Mouse (Mus musculus): ENCODE data around the gene Astn2. TPM values are rescaled to one million over a fixed set of nuclear protein-coding genes. Genes with fewer than 3 reads are reported as not detected.

Astn2 gene
- polyA plus RNA-seq, 1 experiment from 2014 or later: 0.24 TPM

DNA sequence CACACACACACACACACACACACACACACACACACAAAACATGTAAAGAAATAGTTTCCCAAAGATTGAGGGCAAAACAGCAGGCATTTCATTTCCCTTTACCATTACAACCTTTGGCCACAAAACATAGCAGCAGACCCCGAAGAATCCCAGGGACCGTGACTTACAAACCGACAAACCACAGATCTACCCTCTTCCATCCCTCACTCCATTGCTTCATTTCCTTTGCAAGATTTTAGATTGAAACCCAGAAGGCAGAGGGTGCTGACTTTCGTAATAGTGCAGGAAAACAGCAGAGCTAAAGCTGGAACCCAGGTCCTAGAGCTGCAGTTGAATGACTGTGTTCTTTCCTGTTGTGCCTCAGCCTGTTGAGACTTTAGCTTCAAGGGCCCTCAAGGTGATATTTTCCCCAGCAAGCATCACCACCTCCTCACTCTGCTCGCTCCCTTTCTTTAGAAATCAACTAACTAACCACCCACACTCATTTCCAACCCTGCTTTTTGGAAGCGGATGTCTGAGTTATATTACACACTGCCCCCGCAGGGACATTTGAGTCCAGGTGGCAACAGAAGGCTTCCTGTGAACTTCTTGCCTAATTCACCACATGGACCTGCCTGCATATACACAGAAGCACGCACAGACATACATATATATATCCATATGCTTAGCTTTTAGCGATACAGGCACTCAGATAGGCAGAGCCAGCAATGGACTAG lies 181.7 kb downstream of the Astn2 start:
- Histone ChIP-seq H3K4me3 (replicated peaks; ENCODE audit: low read depth, low read length) (no peak overlapping the region), H3K4me1 (replicated peaks; ENCODE audit: insufficient read depth, low read length) (no peaks in the 10 kb centered on the region), H3K9ac (ENCODE audit: low read depth, low read length) (no peak overlapping the region), H3K9me3 (replicated peaks; ENCODE audit: low read length) (no peaks in the 10 kb centered on the region), H3K27me3 (ENCODE audit: insufficient read depth, low read length) (no peaks in the 10 kb centered on the region), H3K27ac (no peak overlapping the region), H3K4me2 (ENCODE audit: low read length) (no peak overlapping the region), H3K36me3 (ENCODE audit: insufficient read depth, low read length) (no peaks in the 10 kb centered on the region)
- no peak for TF ChIP-seq CTCF (IDR thresholded peaks at IDR 0.05; ENCODE audit: low read depth)
- DNase-seq (ENCODE audit: low spot score) (no peak), ATAC-seq (replicated peaks; ENCODE audit: low FRiP score, low read depth) (no peak)
- 80% methylated on average over 9 of the region's 9 CpGs for WGBS

DNA sequence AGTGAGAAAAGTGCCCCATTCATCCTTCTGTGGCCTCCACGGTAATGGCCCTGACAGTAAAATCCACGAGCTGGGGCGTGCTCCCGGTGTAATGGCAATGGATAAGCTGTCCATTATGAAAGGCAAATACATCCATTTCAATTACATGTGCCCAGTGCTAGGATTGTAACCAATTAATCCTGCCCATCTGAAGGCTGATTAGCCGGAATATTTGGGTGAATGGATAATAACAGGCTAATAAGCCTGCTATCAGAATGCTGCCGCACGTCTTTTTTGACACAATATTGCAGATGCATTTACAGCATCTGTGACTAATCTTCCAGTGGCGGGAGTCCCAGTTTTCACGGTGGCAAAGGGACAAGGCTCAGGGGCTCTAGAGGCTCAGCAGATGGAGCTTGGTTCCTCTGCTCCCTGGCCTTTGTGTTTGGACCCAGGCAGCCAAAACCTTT lies 189.2 kb downstream of the Astn2 start:
- Histone ChIP-seq H3K36me3 (ENCODE audit: insufficient read depth, low read length) (no peaks in the 10 kb centered on the region), H3K27me3 (ENCODE audit: insufficient read depth, low read length) (no peaks in the 10 kb centered on the region), H3K9ac (ENCODE audit: low read depth, low read length) (no peak overlapping the region), H3K27ac (no peak overlapping the region), H3K4me1 (replicated peaks; ENCODE audit: insufficient read depth, low read length) (no peaks in the 10 kb centered on the region), H3K9me3 (replicated peaks; ENCODE audit: low read length) (no peaks in the 10 kb centered on the region), H3K4me2 (ENCODE audit: low read length) (no peak overlapping the region), H3K4me3 (replicated peaks; ENCODE audit: low read depth, low read length) (no peak overlapping the region)
- ATAC-seq (replicated peaks; ENCODE audit: low FRiP score, low read depth) (no peak), DNase-seq (ENCODE audit: low spot score) (no peak)
- WGBS: 83% methylated on average over 9 of the region's 9 CpGs
- no peak for TF ChIP-seq CTCF (IDR thresholded peaks at IDR 0.05; ENCODE audit: low read depth)

DNA sequence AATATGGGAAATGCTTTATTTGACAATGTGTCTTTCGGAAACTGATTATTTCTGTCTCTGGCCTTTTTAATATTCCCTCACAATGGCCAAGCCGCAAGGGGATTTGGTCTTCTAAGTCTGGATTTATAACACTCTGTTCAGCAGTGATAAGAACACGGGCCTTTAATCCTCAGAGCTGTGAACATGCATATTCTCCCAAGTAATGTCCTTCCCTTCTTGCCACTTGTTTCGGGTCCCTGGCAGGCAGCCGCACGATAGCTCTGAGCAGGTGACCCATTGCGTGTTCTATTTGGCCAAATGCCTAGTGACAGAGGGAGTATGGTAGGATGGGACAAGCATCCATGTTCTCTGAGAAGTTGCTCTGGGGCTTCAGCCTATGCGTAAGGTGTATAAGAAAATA lies 214.8 kb downstream of the Astn2 start:
- Histone ChIP-seq H3K9me3 (replicated peaks; ENCODE audit: low read length) (no peaks in the 10 kb centered on the region), H3K4me3 (replicated peaks; ENCODE audit: low read depth, low read length) (no peak overlapping the region), H3K4me2 (ENCODE audit: low read length) (no peak overlapping the region), H3K9ac (ENCODE audit: low read depth, low read length) (no peak overlapping the region), H3K27ac (no peak overlapping the region), H3K4me1 (replicated peaks; ENCODE audit: insufficient read depth, low read length) (no peaks in the 10 kb centered on the region), H3K36me3 (ENCODE audit: insufficient read depth, low read length) (no peaks in the 10 kb centered on the region), H3K27me3 (ENCODE audit: insufficient read depth, low read length) (no peaks in the 10 kb centered on the region)
- 92% methylated on average over 8 of the region's 8 CpGs for WGBS
- DNase-seq (ENCODE audit: low spot score) (no peak), ATAC-seq (replicated peaks; ENCODE audit: low FRiP score, low read depth) (no peak)
- TF ChIP-seq CTCF (IDR thresholded peaks at IDR 0.05; ENCODE audit: low read depth): no peak

DNA sequence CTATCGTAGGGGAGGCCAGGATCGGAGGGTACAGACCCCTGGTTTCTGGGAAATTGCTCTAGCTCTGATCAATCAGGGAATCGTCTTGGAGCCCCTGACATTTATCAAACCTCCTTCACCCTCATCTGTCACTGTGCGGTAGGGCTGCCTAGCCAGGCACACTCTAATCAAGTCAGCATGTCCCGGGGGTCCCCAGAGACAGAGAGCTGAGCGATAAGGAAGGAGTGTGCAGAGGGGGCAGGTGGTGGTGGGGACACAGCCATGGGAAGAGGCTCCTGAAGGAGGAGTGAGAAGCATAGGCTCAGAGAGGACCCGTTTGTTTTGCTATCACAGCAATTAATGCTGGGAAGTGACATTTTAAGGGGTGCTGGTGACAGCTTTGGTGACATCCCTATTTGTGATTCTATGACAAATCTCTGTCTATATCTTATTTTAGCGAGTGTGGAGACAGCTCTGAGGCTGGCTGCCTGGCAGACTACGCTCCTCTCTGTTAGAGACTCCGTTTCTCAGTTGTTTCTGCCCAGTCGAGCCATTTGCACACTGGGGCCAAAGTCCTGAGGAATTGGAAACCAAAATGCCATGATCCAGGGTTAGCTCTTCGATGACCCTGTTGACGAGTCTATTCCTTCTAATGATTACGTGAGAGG lies 228.4 kb downstream of the Astn2 start:
- ATAC-seq (replicated peaks; ENCODE audit: low FRiP score, low read depth): no peak
- Histone ChIP-seq H3K9ac (ENCODE audit: low read depth, low read length) (no peak overlapping the region), H3K36me3 (ENCODE audit: insufficient read depth, low read length) (no peaks in the 10 kb centered on the region), H3K4me2 (ENCODE audit: low read length) (no peak overlapping the region), H3K27ac (no peak overlapping the region), H3K9me3 (replicated peaks; ENCODE audit: low read length) (no peaks in the 10 kb centered on the region), H3K4me3 (replicated peaks; ENCODE audit: low read depth, low read length) (no peak overlapping the region), H3K27me3 (ENCODE audit: insufficient read depth, low read length) (no peaks in the 10 kb centered on the region), H3K4me1 (replicated peaks; ENCODE audit: insufficient read depth, low read length) (no peaks in the 10 kb centered on the region)
- WGBS: 57% methylated on average over 14 of the region's 14 CpGs
- TF ChIP-seq CTCF (IDR thresholded peaks at IDR 0.05; ENCODE audit: low read depth): no peak
- no peak for DNase-seq (ENCODE audit: low spot score)

DNA sequence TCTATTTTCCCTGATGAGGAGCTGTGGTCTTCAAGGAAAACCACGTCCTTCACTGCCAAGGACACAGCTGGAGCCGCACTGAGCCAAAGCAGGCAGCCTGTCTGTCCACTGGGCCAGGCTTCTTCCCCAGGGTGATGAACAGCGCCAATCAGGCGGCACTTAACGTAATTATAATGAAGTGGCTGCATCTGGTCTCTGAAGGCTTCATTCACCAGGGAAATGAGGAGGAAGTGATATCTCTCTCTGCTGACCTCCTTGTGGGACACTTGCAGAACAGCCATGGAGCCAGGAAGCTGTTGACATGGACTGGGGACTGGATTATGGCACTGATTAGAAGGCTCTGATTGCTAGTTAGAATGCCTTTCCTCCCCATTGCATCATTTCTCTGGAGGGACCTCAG lies 232.8 kb downstream of the Astn2 start:
- WGBS: 87% methylated on average over 5 of the region's 5 CpGs
- no peak for TF ChIP-seq CTCF (IDR thresholded peaks at IDR 0.05; ENCODE audit: low read depth)
- Histone ChIP-seq H3K4me1 (replicated peaks; ENCODE audit: insufficient read depth, low read length) (no peaks in the 10 kb centered on the region), H3K9ac (ENCODE audit: low read depth, low read length) (no peak overlapping the region), H3K27ac (no peak overlapping the region), H3K36me3 (ENCODE audit: insufficient read depth, low read length) (no peaks in the 10 kb centered on the region), H3K4me3 (replicated peaks; ENCODE audit: low read depth, low read length) (no peak overlapping the region), H3K4me2 (ENCODE audit: low read length) (no peak overlapping the region), H3K27me3 (ENCODE audit: insufficient read depth, low read length) (no peaks in the 10 kb centered on the region), H3K9me3 (replicated peaks; ENCODE audit: low read length) (no peaks in the 10 kb centered on the region)
- ATAC-seq (replicated peaks; ENCODE audit: low FRiP score, low read depth) (no peak), DNase-seq (ENCODE audit: low spot score) (no peak)

DNA sequence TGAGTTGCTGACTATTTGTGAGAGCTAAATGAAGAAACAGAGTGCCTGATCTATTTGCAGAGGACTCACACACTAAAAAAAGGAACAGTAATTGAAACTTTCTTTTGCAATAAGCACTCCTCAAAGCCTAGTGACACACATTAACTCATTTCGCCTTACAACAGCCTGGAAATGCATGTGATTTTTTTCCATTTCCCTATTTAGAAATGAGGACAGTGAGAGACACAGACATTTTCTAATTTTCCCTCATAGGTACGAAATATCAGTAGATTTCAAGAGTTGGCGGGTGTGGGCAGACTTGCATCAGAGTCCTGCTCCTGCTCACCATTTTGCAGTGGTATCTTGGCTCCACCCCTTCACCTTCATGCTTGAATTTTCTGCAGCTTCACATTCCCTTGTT lies 233.6 kb downstream of the Astn2 start:
- Histone ChIP-seq H3K4me1 (replicated peaks; ENCODE audit: insufficient read depth, low read length) (no peaks in the 10 kb centered on the region), H3K4me3 (replicated peaks; ENCODE audit: low read depth, low read length) (no peak overlapping the region), H3K27ac (no peak overlapping the region), H3K36me3 (ENCODE audit: insufficient read depth, low read length) (no peaks in the 10 kb centered on the region), H3K9ac (ENCODE audit: low read depth, low read length) (no peak overlapping the region), H3K27me3 (ENCODE audit: insufficient read depth, low read length) (no peaks in the 10 kb centered on the region), H3K9me3 (replicated peaks; ENCODE audit: low read length) (no peaks in the 10 kb centered on the region), H3K4me2 (ENCODE audit: low read length) (no peak overlapping the region)
- TF ChIP-seq CTCF (IDR thresholded peaks at IDR 0.05; ENCODE audit: low read depth): no peak
- no peak for DNase-seq (ENCODE audit: low spot score)
- no peak for ATAC-seq (replicated peaks; ENCODE audit: low FRiP score, low read depth)
- WGBS: 90% methylated on average over 3 of the region's 3 CpGs

Measured in kidney, postnatal 0 days (tissue).